Mouse (Mus musculus) intestine, postnatal 0 days (tissue): ENCODE measurements at regions not wholly inside any gene's neighbourhood (a gene's known extent, or its start where the extent isn't known, plus 50 kb on each side); places are given as distances from the start of the nearest gene placed in this dataset.

Source experiments
- ATAC-seq: fragments of 200-750 bp; cut with Nextera tagmentation; 2 replicates; pipeline ENCODE4 v1.8.0; 2017; ENCODE audit warnings: mild to moderate bottlenecking, moderate TSS enrichment, moderate library complexity
- H3K27ac ChIP-seq: fragments of 300-500 bp; sonication (generic); 2 replicates; pipeline ENCODE4 v1.5.1; 2014; ENCODE audit warnings: mild to moderate bottlenecking, low read depth, low read length, moderate library complexity
- H3K27me3 ChIP-seq: fragments of 300-500 bp; sonication (generic); replicated peaks from 2 replicates; pipeline ENCODE4 v1.6.1; 2014; ENCODE audit warnings: low read length, mixed read lengths; ENCODE audit not compliant: control insufficient read depth, insufficient read depth
- H3K36me3 ChIP-seq: fragments of 300-500 bp; sonication (generic); 2 replicates; pipeline ENCODE4 v1.6.1; 2014; ENCODE audit warnings: mild to moderate bottlenecking, moderate library complexity; ENCODE audit not compliant: control insufficient read depth, insufficient read depth
- H3K4me1 ChIP-seq: fragments of 300-500 bp; sonication (generic); replicated peaks from 2 replicates; pipeline ENCODE4 v1.6.1; 2014; ENCODE audit warnings: antibody characterized with exemption, low read length, mixed read lengths; ENCODE audit not compliant: control insufficient read depth, insufficient read depth
- H3K4me2 ChIP-seq: fragments of 300-500 bp; sonication (generic); replicated peaks from 2 replicates; pipeline ENCODE4 v1.6.1; 2014; ENCODE audit warnings: low read depth, mild to moderate bottlenecking, moderate library complexity
- H3K4me3 ChIP-seq: fragments of 300-500 bp; sonication (generic); 2 replicates; pipeline ENCODE4 v1.5.1; 2014; ENCODE audit warnings: low read depth, low read length
- H3K9ac ChIP-seq: fragments of 300-500 bp; sonication (generic); 2 replicates; pipeline ENCODE4 v1.6.1; 2014; ENCODE audit warnings: mild to moderate bottlenecking, low read depth, low read length
- H3K9me3 ChIP-seq: fragments of 300-500 bp; sonication (generic); 2 replicates; pipeline ENCODE4 v1.6.1; 2016; ENCODE audit warnings: mixed run types; ENCODE audit not compliant: control insufficient read depth
- CTCF ChIP-seq: sonication (generic); IDR thresholded peaks from 2 replicates; pipeline ENCODE4 v1.5.1; 2016; ENCODE audit warnings: low read depth, mild to moderate bottlenecking, control low read depth, antibody characterized with exemption, moderate library complexity
- WGBS: fragments of 180-500 bp; shearing (Covaris S2); extraction: QIAGEN DNeasy Blood & Tissue Kit; methylation state at CpG from one replicate; pipeline ENCODE4 v1.1.7; 2014; 5-methylcytosine and 5-hydroxymethylcytosine counted together

- no peak for ATAC-seq
- WGBS = 69% methylated on average over 1 of the region's 1 CpGs
- Histone ChIP-seq H3K27me3 (no peaks in the 10 kb centered on the region), H3K27ac (no peak overlapping the region), H3K4me1 (no peaks in the 10 kb centered on the region), H3K36me3 (no peaks in the 10 kb centered on the region), H3K4me3 (no peak overlapping the region), H3K4me2 (no peak overlapping the region), H3K9ac (no peak overlapping the region), H3K9me3 (no peaks in the 10 kb centered on the region)
- no peak for TF ChIP-seq CTCF
Measured at GRCm38 (mm10) chr4:12662683-12663082, 490.9 kb upstream of the Fam92a start.

GRCm38 (mm10) chr4:12659084-12659483, 487.3 kb upstream of the Fam92a start:
- no peaks in the 10 kb centered on the region for H3K27me3 ChIP-seq
- no peak for ATAC-seq
- no peak overlapping the region for H3K4me2 ChIP-seq
- 84% methylated on average over 1 of the region's 1 CpGs for WGBS
- H3K9me3 ChIP-seq = no peaks in the 10 kb centered on the region
- no peaks in the 10 kb centered on the region for H3K36me3 ChIP-seq
- no peak overlapping the region for H3K4me3 ChIP-seq
- H3K9ac ChIP-seq = no peak overlapping the region
- no peak overlapping the region for H3K27ac ChIP-seq
- H3K4me1 ChIP-seq = no peaks in the 10 kb centered on the region
- TF ChIP-seq CTCF = no peak

GRCm38 (mm10) chr4:12658594-12658993, 486.8 kb upstream of the Fam92a start:
- Histone ChIP-seq H3K27me3 (no peaks in the 10 kb centered on the region), H3K4me2 (no peak overlapping the region), H3K9ac (no peak overlapping the region), H3K36me3 (no peaks in the 10 kb centered on the region), H3K27ac (no peak overlapping the region), H3K9me3 (no peaks in the 10 kb centered on the region), H3K4me1 (no peaks in the 10 kb centered on the region), H3K4me3 (no peak overlapping the region)
- ATAC-seq = no peak
- 68% methylated on average over 6 of the region's 6 CpGs for WGBS
- TF ChIP-seq CTCF = no peak

- Histone ChIP-seq H3K27ac (no peak overlapping the region), H3K4me2 (no peak overlapping the region), H3K9ac (no peak overlapping the region), H3K4me3 (no peak overlapping the region), H3K4me1 (no peaks in the 10 kb centered on the region), H3K27me3 (no peaks in the 10 kb centered on the region), H3K36me3 (no peaks in the 10 kb centered on the region), H3K9me3 (no peaks in the 10 kb centered on the region)
- 86% methylated on average over 1 of the region's 1 CpGs for WGBS
- no peak for ATAC-seq
- TF ChIP-seq CTCF = no peak
Measured at GRCm38 (mm10) chr4:12657820-12658219, 486.0 kb upstream of the Fam92a start.

GRCm38 (mm10) chr4:12656924-12657603, 485.2 kb upstream of the Fam92a start:
- no peaks in the 10 kb centered on the region for H3K4me1 ChIP-seq
- H3K4me3 ChIP-seq = no peak overlapping the region
- no peak overlapping the region for H3K27ac ChIP-seq
- H3K27me3 ChIP-seq = no peaks in the 10 kb centered on the region
- H3K36me3 ChIP-seq = no peaks in the 10 kb centered on the region
- no peak overlapping the region for H3K4me2 ChIP-seq
- no peaks in the 10 kb centered on the region for H3K9me3 ChIP-seq
- ATAC-seq = no peak
- no peak for TF ChIP-seq CTCF
- 80% methylated on average over 6 of the region's 6 CpGs for WGBS
- H3K9ac ChIP-seq = no peak overlapping the region

GRCm38 (mm10) chr4:12655457-12656228, 483.8 kb upstream of the Fam92a start:
- Histone ChIP-seq H3K9me3 (no peaks in the 10 kb centered on the region), H3K9ac (0 out of 2 replicates have a peak overlapping the region, but pooled peaks have one; percentile 7), H3K36me3 (no peaks in the 10 kb centered on the region), H3K27ac (no peak overlapping the region), H3K4me2 (peak overlapping the region; percentile 55), H3K4me3 (peak overlapping the region; percentile 17), H3K4me1 (no peaks in the 10 kb centered on the region), H3K27me3 (no peaks in the 10 kb centered on the region)
- ATAC-seq = peak; percentile 80
- WGBS = 21% methylated on average over 13 of the region's 13 CpGs
- TF ChIP-seq CTCF = no peak
